Mouse (Mus musculus): ENCODE results near the gene Cul1.

- TF ChIP-seq CTCF (IDR thresholded peaks at IDR 0.05; ENCODE audit: borderline replicate concordance, insufficient read depth, low read length) (no peak), POLR2A (IDR thresholded peaks at IDR 0.05; ENCODE audit: low read depth, low read length) (no peak)
Observed at GRCm38 (mm10) chr6:47413656-47414055, 39.5 kb upstream of the Cul1 start.

All from embryonic fibroblast, embryonic 13.5 days (primary cell).